Mouse (Mus musculus): ENCODE data around the gene H2-Ke6. TPM values are rescaled to one million over a fixed set of nuclear protein-coding genes. Genes with fewer than 3 reads are reported as not detected.
A peak's percentile ranks its signal among the peaks of the same experiment; 100 is the strongest.
"Not testable (repeated sequence)": the region's sequence is repeated elsewhere in the genome, so short reads cannot be mapped to it uniquely, and the experiment has no call there.

The H2-Ke6 gene
- total and polyA plus RNA-seq, 2 experiments, result 80.5 to 162 TPM

- Histone ChIP-seq H3K4me1 (ENCODE audit: control insufficient read depth, insufficient read depth, low read length) (no peaks in the 10 kb centered on the region; the same call in 1 of the 2 replicates), H3K9ac (ENCODE audit: low read depth, low read length) (no peak overlapping the region), H3K27ac (replicated peaks; ENCODE audit: insufficient read depth, low read depth, low read length) (no peak overlapping the region), H3K27me3 (ENCODE audit: control insufficient read depth, insufficient read depth, low read length) (no peaks in the 10 kb centered on the region), H3K79me2 (ENCODE audit: control insufficient read depth, insufficient read depth, low read length) (peaks cover 3% of the 10 kb centered on the region; the same call in 1 of the 2 replicates), H3K36me3 (ENCODE audit: control insufficient read depth, insufficient read depth, low read length) (peaks cover 19% of the 10 kb centered on the region), H3K4me3 (ENCODE audit: insufficient read depth, low read depth, low read length) (no peak overlapping the region)
- no peak for DNase-seq (ENCODE audit: extremely low read depth, low read depth, low spot score)
- WGBS, result 73% methylated on average over 3 of the region's 3 CpGs
- TF ChIP-seq CTCF (IDR thresholded peaks at IDR 0.05; ENCODE audit: low read depth, low read length), result no peak
- TF ChIP-seq POLR2A (IDR thresholded peaks at IDR 0.05; ENCODE audit: extremely low read depth, insufficient read depth, low read length), result no peak
These were observed 32.2 kb downstream of the H2-Ke6 start for GRCm38 (mm10) chr17:33995651-33996050.

GRCm38 (mm10) chr17:33994959-33995358, 32.9 kb downstream of the H2-Ke6 start:
- Histone ChIP-seq H3K36me3 (ENCODE audit: control insufficient read depth, insufficient read depth, low read length) (peaks cover 19% of the 10 kb centered on the region), H3K27me3 (ENCODE audit: control insufficient read depth, insufficient read depth, low read length) (no peaks in the 10 kb centered on the region), H3K27ac (replicated peaks; ENCODE audit: insufficient read depth, low read depth, low read length) (no peak overlapping the region), H3K9ac (ENCODE audit: low read depth, low read length) (no peak overlapping the region), H3K4me1 (ENCODE audit: control insufficient read depth, insufficient read depth, low read length) (no peaks in the 10 kb centered on the region), H3K4me3 (ENCODE audit: insufficient read depth, low read depth, low read length) (no peak overlapping the region), H3K79me2 (ENCODE audit: control insufficient read depth, insufficient read depth, low read length) (peaks cover 3% of the 10 kb centered on the region; the same call in 1 of the 2 replicates)
- WGBS, result 92% methylated on average over 8 of the region's 8 CpGs
- DNase-seq (ENCODE audit: extremely low read depth, low read depth, low spot score), result no peak
- TF ChIP-seq CTCF (IDR thresholded peaks at IDR 0.05; ENCODE audit: low read depth, low read length), result no peak
- TF ChIP-seq POLR2A (IDR thresholded peaks at IDR 0.05; ENCODE audit: extremely low read depth, insufficient read depth, low read length), result no peak

GRCm38 (mm10) chr17:33991788-33992664, 35.8 kb downstream of the H2-Ke6 start:
- no peak for TF ChIP-seq POLR2A (IDR thresholded peaks at IDR 0.05; ENCODE audit: extremely low read depth, insufficient read depth, low read length)
- TF ChIP-seq CTCF (IDR thresholded peaks at IDR 0.05; ENCODE audit: low read depth, low read length), result peak; percentile 70
- no peak overlapping the region for H3K9ac ChIP-seq (ENCODE audit: low read depth, low read length)
- no peaks in the 10 kb centered on the region for H3K27me3 ChIP-seq (ENCODE audit: control insufficient read depth, insufficient read depth, low read length)
- H3K4me3 ChIP-seq (ENCODE audit: insufficient read depth, low read depth, low read length), result no peak overlapping the region
- peaks cover 7% of the 10 kb centered on the region; the same call in 1 of the 2 replicates for H3K36me3 ChIP-seq (ENCODE audit: control insufficient read depth, insufficient read depth, low read length)
- no peaks in the 10 kb centered on the region for H3K79me2 ChIP-seq (ENCODE audit: control insufficient read depth, insufficient read depth, low read length)
- H3K4me1 ChIP-seq (ENCODE audit: control insufficient read depth, insufficient read depth, low read length), result no peaks in the 10 kb centered on the region
- WGBS, result 31% methylated on average over 10 of the region's 10 CpGs
- peak; percentile 67 for DNase-seq (ENCODE audit: extremely low read depth, low read depth, low spot score)
- H3K27ac ChIP-seq (replicated peaks; ENCODE audit: insufficient read depth, low read depth, low read length), result no peak overlapping the region

- H3K36me3 ChIP-seq (ENCODE audit: control insufficient read depth, insufficient read depth, low read length); H3K27ac ChIP-seq (replicated peaks; ENCODE audit: insufficient read depth, low read depth, low read length); H3K79me2 ChIP-seq (ENCODE audit: control insufficient read depth, insufficient read depth, low read length); H3K9ac ChIP-seq (ENCODE audit: low read depth, low read length); H3K27me3 ChIP-seq (ENCODE audit: control insufficient read depth, insufficient read depth, low read length); DNase-seq (ENCODE audit: extremely low read depth, low read depth, low spot score); H3K4me3 ChIP-seq (ENCODE audit: insufficient read depth, low read depth, low read length): not testable (repeated sequence)
- peak; percentile 73 for TF ChIP-seq CTCF (IDR thresholded peaks at IDR 0.05; ENCODE audit: low read depth, low read length)
- peaks cover 17% of the 10 kb centered on the region for H3K4me1 ChIP-seq (ENCODE audit: control insufficient read depth, insufficient read depth, low read length)
- WGBS, result 4% methylated on average over 8 of the region's 8 CpGs
These were observed 45.7 kb downstream of the H2-Ke6 start for GRCm38 (mm10) chr17:33982136-33982535.

GRCm38 (mm10) chr17:33981192-33981909, 46.5 kb downstream of the H2-Ke6 start:
- H3K27me3 ChIP-seq (ENCODE audit: control insufficient read depth, insufficient read depth, low read length); H3K79me2 ChIP-seq (ENCODE audit: control insufficient read depth, insufficient read depth, low read length); H3K36me3 ChIP-seq (ENCODE audit: control insufficient read depth, insufficient read depth, low read length): not testable (repeated sequence)
- under 1% methylated on average over 27 of the region's 27 CpGs for WGBS
- TF ChIP-seq CTCF (IDR thresholded peaks at IDR 0.05; ENCODE audit: low read depth, low read length) (peak; percentile 51), POLR2A (IDR thresholded peaks at IDR 0.05; ENCODE audit: extremely low read depth, insufficient read depth, low read length) (0 out of 2 replicates have a peak, but pooled peaks have one; percentile 14)
- H3K9ac ChIP-seq (ENCODE audit: low read depth, low read length), result peak overlapping the region; percentile 31
- H3K27ac ChIP-seq (replicated peaks; ENCODE audit: insufficient read depth, low read depth, low read length), result peak overlapping the region; percentile 69
- DNase-seq (ENCODE audit: extremely low read depth, low read depth, low spot score), result peak; percentile 92
- peaks cover 17% of the 10 kb centered on the region for H3K4me1 ChIP-seq (ENCODE audit: control insufficient read depth, insufficient read depth, low read length)
- H3K4me3 ChIP-seq (ENCODE audit: insufficient read depth, low read depth, low read length), result peak overlapping the region; percentile 52

Data from liver, adult 2 months (tissue).